Mouse (Mus musculus) CD8-positive naive resting alpha-beta T cell, adult 2 months (primary cell): ENCODE data around the gene Iqcf3.

Source experiments
- DNase-seq, 2 experiments: peaks; one replicate each; pipeline ENCODE4 v3.0.0; 2022; ENCODE audit warnings: low read depth in 2 of 2, low spot score in 2 of 2

Gene Iqcf3

DNA sequence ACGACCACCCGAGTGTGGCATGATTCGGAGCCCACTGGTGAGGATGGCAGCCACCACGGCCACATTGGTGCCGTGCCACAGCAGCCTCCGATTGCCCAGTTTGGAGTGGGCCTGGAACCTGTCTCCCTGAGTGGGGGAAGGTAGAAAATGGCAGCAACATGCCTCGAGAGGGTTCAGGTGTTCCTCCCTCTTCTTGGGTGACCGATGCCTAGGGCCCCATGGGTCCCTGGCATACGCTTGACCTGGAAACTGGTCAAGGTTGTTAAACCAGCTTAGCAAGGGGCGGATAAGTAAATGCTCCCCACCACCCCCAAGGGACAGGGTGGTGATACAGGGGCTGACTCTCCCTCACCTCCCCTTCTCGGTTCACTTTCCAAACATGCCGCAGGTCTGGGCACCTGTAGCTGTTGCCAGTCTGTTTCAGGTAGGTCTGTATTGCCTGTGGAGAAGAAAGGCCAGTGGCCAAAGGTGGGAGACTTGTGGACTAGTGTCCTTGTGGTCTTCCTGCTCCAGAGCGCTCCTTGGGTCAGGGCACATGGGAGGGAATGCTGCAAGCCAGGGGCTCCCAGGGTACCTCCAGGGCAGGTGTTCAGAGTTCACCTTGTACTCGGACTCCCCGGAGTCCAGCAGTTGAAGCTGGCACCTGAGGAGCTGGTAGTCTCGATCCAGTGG is 88.2 kb downstream of the Iqcf3 start:
- no peak for DNase-seq

- DNase-seq, result no peak
These were observed 89.1 kb downstream of the Iqcf3 start for GRCm38 (mm10) chr9:106472321-106472720.

DNA sequence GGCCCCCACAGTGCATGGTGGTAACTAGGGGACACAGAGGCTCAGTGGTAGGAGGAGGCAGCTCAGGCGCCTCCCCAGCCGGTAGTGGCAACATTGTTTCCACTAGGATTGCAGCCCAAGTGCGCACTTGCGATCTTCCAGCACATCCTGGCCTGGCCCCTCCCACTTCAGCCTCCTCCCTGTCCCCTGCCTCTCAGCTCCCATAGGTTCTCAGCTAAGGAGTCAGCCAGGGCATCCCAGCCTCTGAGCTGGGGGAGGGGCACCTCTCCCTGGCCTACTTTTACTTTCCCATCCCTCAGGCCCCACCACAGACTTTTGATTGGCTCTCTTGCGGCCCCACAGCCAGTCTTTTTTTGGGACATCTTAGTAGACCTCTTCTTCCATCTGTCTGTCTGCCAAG is 89.5 kb downstream of the Iqcf3 start:
- DNase-seq, result no peak

GRCm38 (mm10) chr9:106470991-106471750 is 90.3 kb downstream of the Iqcf3 start:
- DNase-seq, result no peak

DNA sequence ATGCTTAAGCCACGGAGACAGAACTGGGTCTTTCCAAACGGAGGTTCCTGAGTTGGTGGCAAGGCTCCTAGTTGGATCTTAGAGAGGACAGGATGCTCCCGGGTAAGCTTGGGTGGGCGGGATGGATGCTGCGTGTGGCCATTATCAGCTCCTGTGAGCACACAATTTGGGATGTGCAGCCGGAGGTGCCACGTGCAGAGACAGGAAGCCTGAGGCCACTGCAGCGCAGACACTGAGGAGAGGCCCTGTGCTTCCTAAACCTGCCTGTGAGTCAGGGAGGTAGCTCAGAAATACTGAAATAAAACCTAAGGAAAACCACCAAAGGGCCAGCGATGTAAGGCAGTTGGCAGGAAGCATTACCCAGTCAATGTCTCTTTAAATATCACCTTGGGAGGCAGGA is 91.7 kb downstream of the Iqcf3 start:
- DNase-seq, result no peak

GRCm38 (mm10) chr9:106469317-106469716 is 92.1 kb downstream of the Iqcf3 start:
- no peak for DNase-seq

GRCm38 (mm10) chr9:106467746-106468145 is 93.7 kb downstream of the Iqcf3 start:
- DNase-seq, result no peak

DNA sequence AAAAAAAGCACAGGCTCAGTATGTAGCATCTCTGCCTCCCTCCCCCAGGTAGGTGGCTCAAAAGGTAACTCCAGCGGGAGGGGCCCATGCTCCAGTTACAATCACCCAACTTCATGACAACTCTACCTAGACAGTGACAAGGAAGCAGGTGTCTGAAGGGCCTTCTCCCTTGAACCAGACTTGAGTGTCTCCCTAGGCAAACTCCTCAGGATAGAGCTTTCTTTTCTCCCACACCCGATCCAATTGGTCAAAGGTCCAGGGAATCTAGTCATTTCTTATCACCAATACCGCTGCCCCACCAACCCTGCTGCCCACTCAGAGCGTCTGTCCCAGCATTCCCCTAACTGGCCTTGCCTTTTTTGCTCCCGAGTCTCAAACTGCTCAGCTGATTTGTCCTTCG is 94.7 kb downstream of the Iqcf3 start:
- DNase-seq, result no peak

GRCm38 (mm10) chr9:106465571-106466200 is 95.7 kb downstream of the Iqcf3 start, which contains the start of gene Gpr62:
Gene Gpr62 (minus strand): TSS chr9:106465938.
- no peak for DNase-seq

DNA sequence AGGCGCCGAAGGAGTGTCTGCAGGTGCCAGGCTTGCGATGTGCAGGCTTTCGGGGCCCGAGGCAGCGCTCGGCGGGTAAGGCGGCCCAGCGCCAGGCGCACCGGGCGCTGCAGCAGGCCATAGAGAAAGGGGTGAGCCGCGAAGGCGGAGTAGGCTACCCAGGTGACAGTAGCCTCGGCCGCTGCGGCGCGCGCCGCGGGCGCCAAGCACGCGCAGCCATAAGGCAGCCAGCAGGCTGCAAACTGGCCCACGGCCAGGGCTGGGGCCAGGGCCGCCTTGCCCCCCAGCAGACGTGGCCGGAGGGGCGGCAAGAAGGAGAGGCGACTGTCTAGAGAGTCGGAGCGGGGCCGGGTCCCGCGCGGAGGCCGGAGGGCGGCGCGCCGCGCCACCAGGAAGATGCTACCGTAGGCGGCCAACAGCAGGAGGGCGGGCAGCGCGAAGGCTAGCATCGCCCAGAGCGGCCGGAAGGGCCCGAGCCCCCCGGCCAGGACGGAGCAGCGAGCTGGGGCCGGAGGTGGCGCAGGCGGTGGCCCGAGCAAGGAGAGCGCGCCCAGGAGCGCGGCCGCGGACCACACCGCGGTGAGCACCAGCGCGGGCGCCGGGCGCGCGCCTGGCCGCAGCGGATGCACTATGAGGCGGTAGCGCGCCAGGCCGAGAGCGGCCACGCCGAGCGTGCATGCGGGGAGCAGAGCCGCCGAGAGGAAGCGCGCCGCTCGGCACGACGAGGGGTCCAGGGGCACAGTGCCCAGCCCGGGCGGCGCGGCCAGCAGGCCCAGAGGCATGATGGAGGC is 96.5 kb downstream of the Iqcf3 start:
- no peak for DNase-seq

DNA sequence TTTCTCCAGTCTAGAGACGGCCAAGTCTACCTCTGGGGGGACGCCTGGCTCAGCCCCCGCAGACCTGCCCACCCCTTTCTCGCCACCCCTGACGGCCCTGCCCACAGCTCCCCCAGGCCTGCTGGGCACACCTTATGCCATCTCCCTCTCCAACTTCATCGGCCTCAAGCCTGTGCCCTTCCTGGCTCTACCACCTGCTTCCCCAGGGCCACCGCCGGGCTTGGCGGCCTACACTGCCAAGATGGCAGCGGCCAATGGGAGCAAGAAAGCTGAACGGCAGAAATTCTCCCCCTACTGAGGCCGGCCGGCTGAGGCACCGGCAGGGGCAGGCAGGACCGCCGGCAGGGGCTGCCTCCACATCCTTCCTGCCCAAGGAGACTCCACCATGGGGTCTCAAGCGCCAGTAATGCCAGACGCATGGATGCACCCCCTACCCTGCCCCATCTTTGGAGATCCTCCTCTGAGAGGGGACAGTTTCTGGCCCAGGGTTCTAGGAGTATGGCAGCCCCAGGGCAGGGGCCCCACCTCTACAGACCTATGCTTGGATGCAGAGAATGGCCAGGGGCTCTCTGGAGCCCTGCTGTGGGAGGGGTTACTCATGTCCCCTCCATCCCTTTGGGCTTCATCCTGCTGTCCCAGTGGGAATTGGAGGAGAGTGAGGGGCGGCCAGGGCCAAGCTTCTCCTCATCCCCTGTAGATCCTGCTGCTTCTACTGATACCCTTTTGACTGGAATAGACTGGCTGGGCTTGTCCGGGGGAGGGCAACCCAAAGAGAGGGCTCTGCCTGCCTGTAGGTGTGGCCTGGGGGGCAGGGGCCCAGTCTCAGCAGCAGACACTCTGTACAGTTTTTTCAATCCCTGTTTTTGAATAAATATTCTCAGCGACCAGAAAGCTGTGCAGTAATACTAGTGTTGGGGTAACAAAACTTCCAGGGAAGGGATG is 98.0 kb downstream of the Iqcf3 start:
- DNase-seq, result no peak

DNA sequence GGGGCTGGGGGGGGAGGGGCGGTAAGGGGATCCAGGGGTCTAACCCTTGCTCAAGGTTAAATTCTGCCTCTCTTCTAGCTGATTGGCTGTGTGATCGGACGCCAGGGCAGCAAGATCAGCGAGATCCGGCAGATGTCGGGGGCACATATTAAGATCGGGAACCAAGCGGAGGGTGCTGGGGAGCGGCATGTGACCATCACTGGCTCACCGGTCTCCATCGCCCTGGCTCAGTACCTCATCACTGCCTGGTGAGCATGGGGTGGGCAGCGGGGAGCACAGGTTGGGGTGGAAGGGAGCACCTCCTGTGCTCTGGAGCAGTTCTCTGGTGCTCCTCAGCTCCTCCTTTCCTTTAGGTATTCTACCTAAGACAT is 99.0 kb downstream of the Iqcf3 start:
- no peak for DNase-seq

- no peak for DNase-seq
These were observed 99.6 kb downstream of the Iqcf3 start for GRCm38 (mm10) chr9:106461641-106462429.

DNA sequence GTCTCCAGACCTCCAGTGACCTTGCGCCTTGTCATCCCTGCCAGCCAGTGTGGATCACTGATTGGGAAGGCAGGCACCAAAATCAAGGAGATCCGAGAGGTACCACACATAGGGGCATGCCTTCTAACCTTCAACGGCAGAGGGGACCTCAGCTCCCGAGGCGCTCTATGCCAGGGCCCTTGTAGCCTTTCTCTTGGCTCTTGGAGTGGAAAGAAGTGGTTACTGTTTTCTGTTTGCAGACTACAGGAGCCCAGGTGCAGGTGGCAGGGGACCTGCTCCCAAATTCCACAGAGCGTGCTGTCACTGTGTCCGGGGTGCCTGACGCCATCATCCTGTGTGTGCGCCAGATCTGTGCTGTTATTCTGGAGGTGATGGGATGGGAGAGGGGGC is 100.4 kb downstream of the Iqcf3 start:
- DNase-seq, result no peak

DNA sequence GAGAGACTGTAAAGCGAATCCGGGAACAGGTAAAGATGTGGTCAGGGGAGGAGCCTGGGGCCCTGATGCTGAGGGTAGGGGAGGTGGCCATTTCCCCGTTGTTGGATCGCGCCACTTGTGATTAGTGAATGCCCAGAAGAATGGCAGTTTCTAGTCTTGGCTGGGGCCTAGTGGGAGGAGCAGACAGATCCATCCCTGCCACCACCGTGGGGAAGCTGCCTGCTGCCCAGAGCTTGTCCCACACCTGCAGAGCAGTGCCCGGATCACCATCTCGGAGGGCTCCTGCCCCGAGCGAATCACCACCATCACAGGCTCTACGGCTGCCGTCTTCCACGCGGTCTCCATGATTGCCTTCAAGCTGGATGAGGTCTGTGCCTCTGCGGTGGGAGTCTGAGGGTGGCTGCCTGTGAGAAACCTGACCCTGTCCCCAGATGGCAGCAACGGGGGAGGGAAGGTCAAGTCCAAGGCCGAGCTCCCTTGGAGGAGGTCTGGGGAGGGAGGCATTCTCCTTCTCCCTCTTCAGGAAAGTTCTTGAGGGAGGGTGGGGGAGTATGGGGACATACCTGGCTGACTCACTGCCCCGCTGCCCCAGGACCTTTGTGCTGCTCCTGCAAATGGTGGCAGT is 100.9 kb downstream of the Iqcf3 start:
- DNase-seq, result no peak

GRCm38 (mm10) chr9:106459946-106460345 is 101.5 kb downstream of the Iqcf3 start:
- DNase-seq, result no peak

- DNase-seq, result no peak
These were observed 103.5 kb downstream of the Iqcf3 start for GRCm38 (mm10) chr9:106457920-106458319.

DNA sequence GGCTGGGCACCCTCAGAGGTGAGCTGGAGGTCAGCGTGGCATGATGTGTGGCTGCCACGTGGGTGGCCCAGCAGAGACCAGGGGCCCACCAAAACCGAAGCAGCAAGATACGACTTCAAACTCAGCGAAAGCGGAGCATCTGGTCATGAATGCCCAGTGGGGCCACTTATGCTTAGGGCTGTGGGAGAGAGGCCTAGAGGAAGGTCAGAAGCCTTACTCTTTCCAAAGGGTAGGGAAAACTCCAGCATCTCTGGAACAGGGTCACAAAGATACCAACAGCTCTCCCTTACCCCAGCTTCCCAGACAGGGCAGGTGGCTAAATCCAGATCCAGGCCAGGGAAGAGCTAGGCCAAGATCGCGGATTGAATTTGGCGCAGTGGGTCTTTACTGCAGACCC is 104.3 kb downstream of the Iqcf3 start:
- no peak for DNase-seq
